Mouse (Mus musculus): ENCODE data around the gene Nt5e. TPM values are rescaled to one million over a fixed set of nuclear protein-coding genes. Genes with fewer than 3 reads are reported as not detected.

Nt5e gene
- 96.1 and 132 TPM in 2 replicates for total RNA-seq (2023)

GRCm38 (mm10) chr9:88326930-88327901 lies at the start of gene Nt5e:
TSS of gene Nt5e (plus strand) at chr9:88327197.

Other genes starting within 250 kb of the Nt5e start
- gene Snx14, start 111.8 kb downstream of the Nt5e start, total RNA-seq (2023), result 15.8 and 17.7 TPM in 2 replicates
- gene Gm20537, start 129.4 kb downstream of the Nt5e start, total RNA-seq (2023), result not detected in 2 replicates
- 46.2 and 55.8 TPM in 2 replicates for gene Syncrip, start 155.4 kb downstream of the Nt5e start, total RNA-seq (2023)
- 8.1 and 11.3 TPM in 2 replicates for gene Zfp949, start 220.8 kb downstream of the Nt5e start, total RNA-seq (2023)

Data from neutrophil, adult 65 days (primary cell).